Mouse (Mus musculus): Measurements from ENCODE around the gene Mlst8.

The Mlst8 gene

DNA sequence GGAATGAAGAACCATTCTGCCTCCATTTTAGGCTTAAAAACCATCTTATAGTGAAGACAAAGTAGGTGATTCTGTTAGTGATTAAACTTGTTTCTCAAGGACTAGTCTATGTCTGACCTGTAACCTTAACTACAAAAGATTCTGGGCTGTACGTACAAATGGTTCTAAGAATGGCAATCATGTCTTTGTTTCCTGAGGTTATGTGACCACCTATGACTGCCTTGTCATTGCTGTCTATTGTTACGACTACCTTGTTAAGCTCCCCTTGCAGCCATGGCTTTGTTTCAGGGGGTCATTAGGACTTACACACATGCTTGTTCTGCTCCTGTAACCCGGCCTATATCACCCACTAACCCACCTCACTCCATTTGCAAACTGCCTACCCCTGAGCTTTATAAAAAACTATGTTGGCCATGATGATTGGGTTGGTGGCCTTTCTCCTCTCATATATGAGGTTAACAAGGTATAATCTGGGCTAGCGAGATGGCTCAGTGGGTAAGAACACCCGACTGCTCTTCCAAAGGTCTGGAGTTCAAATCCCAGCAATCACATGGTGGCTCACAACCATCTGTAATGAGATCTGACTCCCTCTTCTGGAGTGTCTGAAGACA is 10.1 kb downstream of the Mlst8 start:
- no peak for DNase-seq

- DNase-seq: peak; percentile 24
Measured at GRCm38 (mm10) chr17:24463374-24464133, 15.3 kb downstream of the Mlst8 start.

- no peak for DNase-seq
Measured at GRCm38 (mm10) chr17:24462932-24463331, 15.9 kb downstream of the Mlst8 start.

DNA sequence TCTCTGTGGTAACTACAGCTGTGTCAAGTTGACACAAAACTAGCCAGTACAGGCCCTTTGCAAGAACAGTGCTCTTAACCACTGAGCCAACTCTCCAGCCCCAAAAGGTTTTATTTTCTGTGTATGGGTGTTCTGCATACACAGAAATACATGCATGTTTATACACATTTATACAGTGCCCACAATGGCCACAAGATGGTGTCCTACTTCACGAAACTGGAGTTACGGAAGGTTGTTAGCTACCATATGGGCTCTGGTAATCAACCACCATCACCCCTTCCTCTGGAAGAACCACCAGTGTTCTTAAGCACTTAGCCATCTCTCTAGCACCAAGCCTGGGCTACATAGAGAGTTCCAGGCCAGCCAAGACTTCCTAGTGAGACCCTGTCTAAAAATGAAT is 17.3 kb downstream of the Mlst8 start:
- DNase-seq: peak; percentile 44

DNA sequence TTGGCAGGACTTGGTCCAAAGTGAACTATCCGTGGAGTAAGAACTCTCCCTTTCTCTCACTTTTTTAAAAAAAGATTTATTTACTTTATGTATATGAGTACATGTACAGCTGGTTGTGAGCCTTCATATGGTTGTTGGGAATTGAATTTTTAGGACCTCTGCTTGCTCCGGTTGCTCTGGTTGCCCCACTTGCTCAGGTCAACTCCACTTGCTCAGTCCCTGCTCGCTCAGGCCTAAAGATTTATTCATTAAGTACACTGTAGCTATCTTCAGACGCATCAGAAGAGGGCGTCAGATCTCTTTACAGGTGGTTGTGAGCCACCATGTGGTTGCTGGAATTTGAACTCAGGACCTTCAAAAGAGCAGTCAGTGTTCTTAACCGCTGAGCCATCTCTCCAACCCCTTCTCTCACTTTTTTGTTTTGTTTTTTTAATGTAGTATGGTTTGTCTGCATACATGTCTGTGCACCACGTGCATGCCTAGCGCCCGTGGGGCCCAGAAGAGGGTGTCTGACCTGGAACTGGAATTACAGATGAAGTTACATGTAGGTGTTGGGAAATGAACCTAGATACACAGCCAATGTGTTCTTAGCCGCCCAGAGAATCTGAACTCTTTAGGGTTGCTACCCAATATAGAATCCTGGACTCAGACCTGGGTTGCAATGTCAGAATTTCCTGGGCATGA is 23.2 kb downstream of the Mlst8 start:
- DNase-seq: peak; percentile 19

DNA sequence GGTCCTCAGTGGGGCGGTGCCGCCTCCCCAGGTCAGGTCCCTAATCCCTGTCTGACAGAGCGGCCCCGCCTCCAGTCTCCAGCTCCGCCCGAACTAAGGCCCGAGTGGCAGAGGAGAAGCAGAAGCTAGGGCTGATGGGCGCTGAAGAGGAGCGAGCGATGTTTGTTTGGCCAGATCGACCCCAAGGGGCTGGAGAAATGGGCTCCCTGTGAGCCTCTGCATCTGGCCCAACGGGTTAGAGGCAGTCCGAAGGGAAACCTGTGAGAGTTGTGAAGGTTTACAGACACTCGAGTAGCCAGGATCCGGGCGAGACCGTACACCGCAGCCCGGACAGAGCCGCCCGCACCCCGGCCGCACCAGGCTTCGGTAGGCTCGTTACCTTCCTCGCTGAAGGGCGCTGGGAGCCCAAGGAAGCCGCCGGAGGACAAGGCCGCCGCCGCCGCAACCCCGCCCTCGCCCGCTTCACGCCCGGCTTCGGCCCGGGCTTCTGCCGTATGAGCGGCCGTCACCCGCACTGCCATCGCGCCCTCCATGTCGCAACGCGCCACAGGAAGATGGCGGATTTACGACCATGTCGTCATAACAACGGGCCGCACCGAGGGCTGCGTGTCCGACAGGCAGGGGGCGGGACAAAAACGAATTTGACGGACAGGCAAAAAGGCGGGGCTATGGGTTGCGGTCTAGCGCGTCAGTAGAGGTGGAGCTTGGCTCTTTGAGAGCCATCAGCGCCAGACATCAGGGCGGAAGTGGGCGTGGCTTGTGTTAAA is 23.9 kb downstream of the Mlst8 start:
- peak; percentile 100 for DNase-seq

GRCm38 (mm10) chr17:24454218-24454755 is 24.6 kb downstream of the Mlst8 start:
- DNase-seq: no peak

DNA sequence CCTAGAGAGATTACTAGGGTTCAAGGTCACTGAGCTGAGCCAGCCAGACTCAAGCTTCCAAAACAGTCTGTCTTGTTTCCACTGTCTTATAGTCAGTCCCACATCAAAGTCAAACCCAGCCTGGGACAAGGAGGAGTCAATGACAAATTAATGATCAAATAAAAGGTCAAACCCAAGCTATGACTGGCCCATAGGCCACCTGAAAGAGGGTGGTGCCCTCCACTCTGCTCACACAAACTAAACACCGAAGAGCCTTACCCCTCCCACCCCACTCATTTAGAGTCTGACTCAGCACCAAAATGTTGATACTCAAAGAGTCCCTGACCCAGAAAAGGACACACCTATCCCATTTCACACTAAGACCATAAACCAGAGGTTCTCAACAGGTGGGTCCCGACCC is 25.5 kb downstream of the Mlst8 start:
- no peak for DNase-seq

GRCm38 (mm10) chr17:24451220-24451619 is 27.7 kb downstream of the Mlst8 start:
- no peak for DNase-seq

DNA sequence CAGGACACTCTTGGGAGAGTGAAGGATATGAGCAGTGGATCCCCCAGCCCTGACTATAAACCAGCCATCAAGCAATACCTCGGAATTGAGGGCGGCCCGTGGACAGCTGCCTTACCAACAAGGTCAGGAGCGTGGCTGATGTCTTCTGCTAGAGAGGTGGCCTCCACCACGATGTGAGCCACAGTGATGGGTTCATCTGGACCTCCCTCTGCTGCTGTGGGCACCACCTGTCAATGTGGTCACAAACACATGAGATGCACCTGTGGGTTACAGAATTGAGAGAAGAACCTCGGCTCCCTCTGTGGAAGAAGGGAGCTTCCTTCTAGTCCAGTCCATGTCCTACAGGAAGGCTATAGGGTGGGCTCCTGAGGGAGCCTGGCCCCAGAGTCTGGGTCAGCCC is 29.4 kb downstream of the Mlst8 start:
- DNase-seq: no peak

DNA sequence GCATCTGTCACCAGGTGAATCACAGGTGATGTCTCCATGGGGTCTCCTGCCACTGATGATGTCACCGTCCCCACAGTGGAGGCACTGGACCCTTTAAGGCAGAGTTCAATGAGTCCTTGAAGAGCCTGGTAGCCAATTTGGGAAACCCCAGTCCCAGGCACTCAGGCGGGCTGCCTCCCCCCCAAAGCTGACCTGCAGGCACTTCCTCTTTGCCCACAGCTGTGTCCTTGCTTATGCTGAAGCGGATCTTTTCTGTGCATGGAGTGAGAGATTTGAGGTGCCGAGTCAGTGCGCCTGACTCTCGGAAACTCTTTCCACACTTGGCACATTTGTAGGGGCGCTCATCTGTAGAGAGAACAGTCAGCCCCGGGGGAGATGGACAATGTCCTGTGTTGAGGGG is 32.3 kb downstream of the Mlst8 start:
- DNase-seq: no peak

GRCm38 (mm10) chr17:24443409-24443808 is 35.5 kb downstream of the Mlst8 start:
- peak; percentile 48 for DNase-seq

GRCm38 (mm10) chr17:24442632-24443155 is 36.2 kb downstream of the Mlst8 start, which contains the start of gene Dnase1l2:
Gene Dnase1l2 (minus strand): TSS chr17:24443105.
- no peak for DNase-seq

DNA sequence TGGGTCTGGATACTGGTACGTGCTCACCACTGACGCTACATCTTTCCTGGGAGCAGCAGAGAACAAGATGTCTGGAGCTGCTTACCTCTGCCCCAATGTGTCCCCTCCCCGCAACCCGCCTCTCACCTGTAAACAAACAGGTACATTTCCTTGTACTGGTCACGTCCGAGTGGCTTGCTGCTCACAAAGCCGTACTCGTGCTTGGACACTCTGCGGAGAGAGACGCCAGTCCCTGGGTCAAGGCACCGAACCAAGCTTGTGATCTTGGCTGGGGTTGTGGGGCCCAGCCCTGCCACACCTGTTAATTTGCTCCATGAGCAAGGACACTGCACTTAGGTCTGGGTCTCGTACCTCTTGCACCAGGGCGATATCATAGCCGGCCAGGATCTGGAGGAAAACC is 36.8 kb downstream of the Mlst8 start:
- DNase-seq: no peak

DNA sequence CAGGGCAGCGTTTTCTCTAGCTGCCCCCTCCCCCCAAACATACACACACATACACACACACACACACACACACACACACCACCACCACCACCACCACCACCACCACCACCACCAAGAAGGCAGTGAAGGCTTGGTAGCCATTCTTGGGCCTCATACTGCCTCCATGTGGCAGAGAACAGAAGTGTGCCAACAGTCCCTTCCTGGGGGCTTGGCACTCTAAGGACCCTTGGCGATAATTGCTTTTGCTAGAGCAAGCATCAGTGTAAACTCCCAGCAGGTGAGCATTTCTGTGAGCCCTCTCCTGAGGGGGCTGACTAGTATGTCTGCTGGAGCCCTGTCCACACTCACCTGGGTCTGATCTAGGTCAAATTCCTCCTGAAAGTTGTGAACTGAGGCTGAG is 37.7 kb downstream of the Mlst8 start:
- no peak for DNase-seq

- no peak for DNase-seq
Measured at GRCm38 (mm10) chr17:24440377-24440776, 38.5 kb downstream of the Mlst8 start.

GRCm38 (mm10) chr17:24437016-24437415 is 41.9 kb downstream of the Mlst8 start:
- no peak for DNase-seq

GRCm38 (mm10) chr17:24429201-24429983 is 49.5 kb downstream of the Mlst8 start:
- DNase-seq: no peak

- no peak for DNase-seq
Measured at GRCm38 (mm10) chr17:24427170-24427557, 51.7 kb downstream of the Mlst8 start.

GRCm38 (mm10) chr17:24426471-24427169 is 52.3 kb downstream of the Mlst8 start, which contains the start of gene Eci1:
Gene Eci1 (plus strand): TSS chr17:24426641.
- DNase-seq: peak; percentile 97

DNA sequence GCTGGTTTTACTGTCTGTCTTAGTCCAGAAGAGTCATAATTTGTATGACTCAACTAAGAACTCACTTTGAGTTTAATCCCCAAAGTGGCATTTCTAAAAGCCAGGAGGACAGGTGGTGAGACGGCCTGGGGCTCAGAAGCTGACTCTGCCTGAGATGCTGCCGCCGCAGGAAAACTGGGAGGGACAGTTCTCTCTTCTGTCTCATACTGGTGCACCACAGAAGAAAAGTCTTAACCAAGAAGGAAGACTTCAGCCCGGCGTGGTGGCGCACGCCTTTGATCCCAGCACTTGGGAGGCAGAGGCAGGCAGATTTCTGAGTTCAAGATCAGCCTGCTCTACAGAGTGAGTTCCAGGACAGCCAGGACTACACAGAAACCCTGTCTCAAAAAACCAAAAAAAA is 53.0 kb downstream of the Mlst8 start:
- no peak for DNase-seq

All from kidney, postnatal 10 days (tissue).